Mouse (Mus musculus) heart, adult 2 months (tissue): Measurements from ENCODE around the gene Ace3.

Experiments
- CTCF ChIP-seq: fragments of 200-600 bp; IDR thresholded peaks from 2 replicates; pipeline ENCODE4 v1.8.1; 2022; ENCODE audit warnings: antibody characterized with exemption, mild to moderate bottlenecking, moderate library complexity
- POLR2A ChIP-seq: fragments of 200-500 bp; IDR thresholded peaks from 2 replicates; pipeline ENCODE4 v1.6.1; 2011; ENCODE audit warnings: mild to moderate bottlenecking, low read depth, low read length, control low read depth; ENCODE audit not compliant: insufficient read depth

GRCm38 (mm10) chr11:105966288-105966687, 28.2 kb upstream of the Ace3 start:
- TF ChIP-seq CTCF (no peak), POLR2A (no peak)
